Mouse (Mus musculus) lung, embryonic 15.5 days (tissue): ENCODE data around the gene Idh3a. TPM values are rescaled to one million over a fixed set of nuclear protein-coding genes. Genes with fewer than 3 reads are reported as not detected.

Experiments used
- ATAC-seq: fragments of 200-750 bp; cut with Nextera tagmentation; 2 replicates; pipeline ENCODE4 v1.8.0; 2017; ENCODE audit warnings: moderate number of reproducible peaks, borderline replicate concordance; ENCODE audit not compliant: low FRiP score, low TSS enrichment; ENCODE audit errors: extremely low read depth
- H3K27ac ChIP-seq: fragments of 300-500 bp; sonication (generic); 2 replicates; pipeline ENCODE4 v1.5.1; 2015; ENCODE audit warnings: moderate library complexity, mild to moderate bottlenecking, inconsistent platforms
- H3K27me3 ChIP-seq: fragments of 300-500 bp; sonication (generic); 2 replicates; pipeline ENCODE4 v1.6.1; 2015; ENCODE audit warnings: inconsistent platforms
- H3K36me3 ChIP-seq: fragments of 300-500 bp; sonication (generic); 2 replicates; pipeline ENCODE4 v1.6.1; 2015; ENCODE audit warnings: inconsistent platforms
- H3K4me1 ChIP-seq: fragments of 300-500 bp; sonication (generic); 2 replicates; pipeline ENCODE4 v1.6.1; 2015; ENCODE audit warnings: inconsistent platforms
- H3K4me2 ChIP-seq: fragments of 300-500 bp; sonication (generic); 2 replicates; pipeline ENCODE4 v1.6.1; 2015; ENCODE audit warnings: inconsistent platforms, mild to moderate bottlenecking, moderate library complexity
- H3K4me3 ChIP-seq: fragments of 300-500 bp; sonication (generic); 2 replicates; pipeline ENCODE4 v1.5.1; 2015; ENCODE audit warnings: mild to moderate bottlenecking, inconsistent platforms
- H3K9ac ChIP-seq: fragments of 300-500 bp; sonication (generic); 2 replicates; pipeline ENCODE4 v1.6.1; 2015; ENCODE audit warnings: inconsistent platforms
- H3K9me3 ChIP-seq: fragments of 300-500 bp; sonication (generic); 2 replicates; pipeline ENCODE4 v1.6.1; 2016; ENCODE audit warnings: inconsistent platforms
- WGBS: fragments of 180-500 bp; shearing (Covaris S2); methylation state at CpG from one replicate; pipeline ENCODE4 v1.1.7; 2015; 5-methylcytosine and 5-hydroxymethylcytosine counted together
- polyA plus RNA-seq: library from polyadenylated mRNA; unstranded; fragments of >200 nt; fragmentation: Nextera tagmentation; extraction: Ambion mirVana; gene quantifications from 2 replicates; pipeline ENCODE4 v1.2.1, GENCODE M21; 2015

Gene Idh3a
- polyA plus RNA-seq, 1 experiment from 2014 or later: 109 TPM

GRCm38 (mm10) chr9:54637510-54638314 is 51.6 kb downstream of the Idh3a start:
- Histone ChIP-seq H3K9me3 (no peaks in the 10 kb centered on the region), H3K36me3 (no peaks in the 10 kb centered on the region), H3K4me2 (no peak overlapping the region), H3K4me1 (no peaks in the 10 kb centered on the region), H3K9ac (no peak overlapping the region), H3K27me3 (no peaks in the 10 kb centered on the region), H3K4me3 (no peak overlapping the region), H3K27ac (no peak overlapping the region)
- 56% methylated on average over 5 of the region's 5 CpGs for WGBS
- ATAC-seq: no peak

- no peak overlapping the region for H3K4me2 ChIP-seq
- H3K9ac ChIP-seq: no peak overlapping the region
- WGBS: 36% methylated on average over 2 of the region's 2 CpGs
- no peak overlapping the region for H3K27ac ChIP-seq
- ATAC-seq: no peak
- no peaks in the 10 kb centered on the region for H3K9me3 ChIP-seq
- no peaks in the 10 kb centered on the region for H3K4me1 ChIP-seq
- no peak overlapping the region for H3K4me3 ChIP-seq
- H3K36me3 ChIP-seq: no peaks in the 10 kb centered on the region
- H3K27me3 ChIP-seq: no peaks in the 10 kb centered on the region
Observed at GRCm38 (mm10) chr9:54639192-54639591, 53.1 kb downstream of the Idh3a start.

GRCm38 (mm10) chr9:54641548-54641947 is 55.4 kb downstream of the Idh3a start:
- Histone ChIP-seq H3K9me3 (no peaks in the 10 kb centered on the region), H3K27me3 (no peaks in the 10 kb centered on the region), H3K4me1 (no peaks in the 10 kb centered on the region), H3K27ac (no peak overlapping the region), H3K4me2 (no peak overlapping the region), H3K36me3 (no peaks in the 10 kb centered on the region), H3K4me3 (no peak overlapping the region), H3K9ac (no peak overlapping the region)
- ATAC-seq: no peak
- WGBS: 66% methylated on average over 3 of the region's 3 CpGs

GRCm38 (mm10) chr9:54642149-54642548 is 56.0 kb downstream of the Idh3a start:
- Histone ChIP-seq H3K27me3 (no peaks in the 10 kb centered on the region), H3K4me3 (no peak overlapping the region), H3K4me2 (no peak overlapping the region), H3K27ac (no peak overlapping the region), H3K9ac (no peak overlapping the region), H3K4me1 (no peaks in the 10 kb centered on the region), H3K9me3 (no peaks in the 10 kb centered on the region), H3K36me3 (no peaks in the 10 kb centered on the region)
- 56% methylated on average over 2 of the region's 2 CpGs for WGBS
- no peak for ATAC-seq

GRCm38 (mm10) chr9:54642556-54642955 is 56.4 kb downstream of the Idh3a start:
- H3K4me1 ChIP-seq: no peaks in the 10 kb centered on the region
- H3K27ac ChIP-seq: no peak overlapping the region
- H3K4me2 ChIP-seq: no peak overlapping the region
- no peak for ATAC-seq
- no peaks in the 10 kb centered on the region for H3K27me3 ChIP-seq
- H3K4me3 ChIP-seq: no peak overlapping the region
- WGBS: 45% methylated on average over 4 of the region's 4 CpGs
- no peak overlapping the region for H3K9ac ChIP-seq
- no peaks in the 10 kb centered on the region for H3K9me3 ChIP-seq
- no peaks in the 10 kb centered on the region for H3K36me3 ChIP-seq

- Histone ChIP-seq H3K4me1 (no peaks in the 10 kb centered on the region), H3K36me3 (no peaks in the 10 kb centered on the region), H3K27me3 (no peaks in the 10 kb centered on the region), H3K9me3 (no peaks in the 10 kb centered on the region), H3K27ac (no peak overlapping the region), H3K4me2 (no peak overlapping the region), H3K9ac (no peak overlapping the region), H3K4me3 (no peak overlapping the region)
- WGBS: 80% methylated on average over 7 of the region's 7 CpGs
- 0 out of 2 replicates have a peak, but pooled peaks have one; percentile 39 for ATAC-seq
Observed at GRCm38 (mm10) chr9:54643179-54643578, 57.0 kb downstream of the Idh3a start.

GRCm38 (mm10) chr9:54645530-54645929 is 59.4 kb downstream of the Idh3a start:
- WGBS: 71% methylated on average over 6 of the region's 6 CpGs
- H3K4me1 ChIP-seq: no peaks in the 10 kb centered on the region

GRCm38 (mm10) chr9:54646252-54646651 is 60.1 kb downstream of the Idh3a start:
- Histone ChIP-seq H3K36me3 (no peaks in the 10 kb centered on the region), H3K27ac (no peak overlapping the region), H3K4me2 (no peak overlapping the region), H3K9me3 (no peaks in the 10 kb centered on the region), H3K9ac (no peak overlapping the region), H3K4me3 (no peak overlapping the region), H3K4me1 (no peaks in the 10 kb centered on the region), H3K27me3 (no peaks in the 10 kb centered on the region)
- 69% methylated on average over 9 of the region's 9 CpGs for WGBS
- ATAC-seq: no peak

More at GRCm38 (mm10) chr9:54645530-54645929, 59.4 kb downstream of the Idh3a start:
- H3K36me3 ChIP-seq: no peaks in the 10 kb centered on the region
- no peak overlapping the region for H3K27ac ChIP-seq
- H3K4me2 ChIP-seq: no peak overlapping the region
- no peak overlapping the region for H3K9ac ChIP-seq
- H3K9me3 ChIP-seq: no peaks in the 10 kb centered on the region
- H3K27me3 ChIP-seq: no peaks in the 10 kb centered on the region
- no peak overlapping the region for H3K4me3 ChIP-seq
- ATAC-seq: no peak

GRCm38 (mm10) chr9:54647456-54647855 is 61.3 kb downstream of the Idh3a start:
- ATAC-seq: no peak
- H3K4me1 ChIP-seq: no peaks in the 10 kb centered on the region
- H3K27me3 ChIP-seq: no peaks in the 10 kb centered on the region
- H3K9me3 ChIP-seq: no peaks in the 10 kb centered on the region
- whole genome bisulfite sequencing: 40% methylated on average over 2 of the region's 2 CpGs
- no peak overlapping the region for H3K27ac ChIP-seq
- no peaks in the 10 kb centered on the region for H3K36me3 ChIP-seq
- no peak overlapping the region for H3K9ac ChIP-seq
- H3K4me3 ChIP-seq: no peak overlapping the region
- H3K4me2 ChIP-seq: no peak overlapping the region

GRCm38 (mm10) chr9:54649360-54649759 is 63.2 kb downstream of the Idh3a start:
- Histone ChIP-seq H3K4me2 (no peak overlapping the region), H3K36me3 (no peaks in the 10 kb centered on the region), H3K27me3 (no peaks in the 10 kb centered on the region), H3K9ac (no peak overlapping the region), H3K27ac (no peak overlapping the region), H3K4me3 (no peak overlapping the region), H3K4me1 (no peaks in the 10 kb centered on the region), H3K9me3 (no peaks in the 10 kb centered on the region)
- no peak for ATAC-seq
- 75% methylated on average over 1 of the region's 1 CpGs for WGBS

GRCm38 (mm10) chr9:54652778-54653177 is 66.6 kb downstream of the Idh3a start:
- no peaks in the 10 kb centered on the region for H3K4me1 ChIP-seq
- no peak overlapping the region for H3K4me2 ChIP-seq
- H3K9me3 ChIP-seq: no peaks in the 10 kb centered on the region
- no peaks in the 10 kb centered on the region for H3K36me3 ChIP-seq
- H3K4me3 ChIP-seq: no peak overlapping the region
- no peak overlapping the region for H3K27ac ChIP-seq
- H3K9ac ChIP-seq: no peak overlapping the region
- 68% methylated on average over 2 of the region's 2 CpGs for WGBS
- ATAC-seq: no peak
- H3K27me3 ChIP-seq: no peaks in the 10 kb centered on the region
